Mouse (Mus musculus) heart, postnatal 10 days (tissue): ENCODE data around the gene Smco2. TPM values are rescaled to one million over a fixed set of nuclear protein-coding genes. Genes with fewer than 3 reads are reported as not detected.
A peak's percentile ranks its signal among the peaks of the same experiment; 100 is the strongest.
"Not testable (repeated sequence)": the region's sequence is repeated elsewhere in the genome, so short reads cannot be mapped to it uniquely, and the experiment has no call there.

ENCODE experiments used
- DNase-seq, 2 experiments: peaks; one replicate each; pipeline ENCODE4 v3.0.0; 2021
- intact Hi-C: fragments of 180-260 bp; cut with DNase I; formaldehyde crosslinking; loops from one replicate; pipeline ENCODE4 v1.15.1; 2025
- total RNA-seq, 2 experiments: library from RNA; stranded (reverse); gene quantifications; 2 replicates each; pipeline ENCODE4 v1.2.3; 2021

The Smco2 gene
- total RNA-seq, 2 experiments from 2014 or later, result 0.40 to 0.62 TPM

GRCm38 (mm10) chr6:146852739-146853138, 2.8 kb downstream of the Smco2 start:
- DNase-seq, result no peak
- intact Hi-C loops, result no loop called here

- intact Hi-C loops, result no loop called here
- no peak for DNase-seq
These were observed 5.3 kb downstream of the Smco2 start for GRCm38 (mm10) chr6:146855185-146855584.

GRCm38 (mm10) chr6:146857386-146857785, 7.5 kb downstream of the Smco2 start:
- DNase-seq, result no peak

GRCm38 (mm10) chr6:146863154-146863553, 13.2 kb downstream of the Smco2 start:
- DNase-seq, result no peak
- intact Hi-C loops, result no loop called here

More at GRCm38 (mm10) chr6:146857386-146857785, 7.5 kb downstream of the Smco2 start:
- intact Hi-C loops, result no loop called here

GRCm38 (mm10) chr6:146864370-146864769, 14.5 kb downstream of the Smco2 start:
- intact Hi-C loops, DNase-seq: not testable (repeated sequence)

GRCm38 (mm10) chr6:146865701-146866100, 15.8 kb downstream of the Smco2 start:
- DNase-seq, result no peak
- intact Hi-C loops, result no loop called here

GRCm38 (mm10) chr6:146871975-146872374, 22.1 kb downstream of the Smco2 start:
- intact Hi-C loops, result no loop called here
- DNase-seq, result no peak

- no peak for DNase-seq
These were observed 24.5 kb downstream of the Smco2 start for GRCm38 (mm10) chr6:146874415-146874814.

GRCm38 (mm10) chr6:146876820-146877219, 26.9 kb downstream of the Smco2 start:
- intact Hi-C loops, result no loop called here
- no peak for DNase-seq

More at GRCm38 (mm10) chr6:146874415-146874814, 24.5 kb downstream of the Smco2 start:
- intact Hi-C loops, result no loop called here

GRCm38 (mm10) chr6:146877425-146878045, 27.6 kb downstream of the Smco2 start:
- intact Hi-C loops, result no loop called here
- no peak for DNase-seq

- intact Hi-C loops, result no loop called here
- DNase-seq, result no peak
These were observed 29.0 kb downstream of the Smco2 start for GRCm38 (mm10) chr6:146878926-146879325.

GRCm38 (mm10) chr6:146879856-146880255, 30.0 kb downstream of the Smco2 start:
- DNase-seq, result no peak
- intact Hi-C loops, result loop anchor here (5.0 kb wide), 1 partner anchor 43 kb away; no protein-coding TSS in a partner anchor

GRCm38 (mm10) chr6:146880296-146880695, 30.4 kb downstream of the Smco2 start:
- DNase-seq, result no peak
- intact Hi-C loops, result loop anchor here (5.0 kb wide), 1 partner anchor 43 kb away; no protein-coding TSS in a partner anchor

GRCm38 (mm10) chr6:146881896-146882770, 32.2 kb downstream of the Smco2 start:
- DNase-seq, result no peak
- intact Hi-C loops, result loop anchor here (5.0 kb wide), 1 partner anchor 45 kb away; no protein-coding TSS in a partner anchor

GRCm38 (mm10) chr6:146883426-146883825, 33.5 kb downstream of the Smco2 start:
- intact Hi-C loops, result loop anchor here (5.0 kb wide), 1 partner anchor 46 kb away; no protein-coding TSS in a partner anchor

GRCm38 (mm10) chr6:146884171-146884570, 34.3 kb downstream of the Smco2 start:
- intact Hi-C loops, result loop anchor here (5.0 kb wide), 1 partner anchor 47 kb away; no protein-coding TSS in a partner anchor
- DNase-seq, result no peak

More at GRCm38 (mm10) chr6:146883426-146883825, 33.5 kb downstream of the Smco2 start:
- no peak for DNase-seq

- intact Hi-C loops, result loop anchor here (5.0 kb wide), 1 partner anchor 48 kb away; no protein-coding TSS in a partner anchor
- no peak for DNase-seq
These were observed 34.9 kb downstream of the Smco2 start for GRCm38 (mm10) chr6:146884851-146885250.

GRCm38 (mm10) chr6:146887958-146888659, 38.2 kb downstream of the Smco2 start, which contains the start of gene Ppfibp1:
Ppfibp1 (plus strand) TSS chr6:146888487.
- DNase-seq, result peak; percentile 97
- intact Hi-C loops, result loop anchor here (2.0 kb wide), 1 partner anchor 23 kb away; no protein-coding TSS in a partner anchor

- DNase-seq, result no peak
- intact Hi-C loops, result loop anchor here (2.0 kb wide), 1 partner anchor 22 kb away; no protein-coding TSS in a partner anchor
These were observed 39.0 kb downstream of the Smco2 start for GRCm38 (mm10) chr6:146888660-146889490.

GRCm38 (mm10) chr6:146890215-146890614, 40.3 kb downstream of the Smco2 start:
- intact Hi-C loops, result no loop called here
- DNase-seq, result no peak
